Mouse (Mus musculus) kidney, adult 2 months (tissue): Measurements from ENCODE around the gene Xrcc5.

Source experiments
- CTCF ChIP-seq: fragments of 200-500 bp; conservative IDR thresholded peaks from 2 replicates; pipeline ENCODE4 v1.5.1; 2011; ENCODE audit warnings: low read depth, mild to moderate bottlenecking, control low read depth, low read length, moderate library complexity, mixed read lengths; ENCODE audit not compliant: insufficient read depth, insufficient read length
- POLR2A ChIP-seq: fragments of 200-500 bp; IDR thresholded peaks from one replicate; pipeline ENCODE4 v1.6.1; 2011; ENCODE audit warnings: low read depth, low read length, control low read depth

DNA sequence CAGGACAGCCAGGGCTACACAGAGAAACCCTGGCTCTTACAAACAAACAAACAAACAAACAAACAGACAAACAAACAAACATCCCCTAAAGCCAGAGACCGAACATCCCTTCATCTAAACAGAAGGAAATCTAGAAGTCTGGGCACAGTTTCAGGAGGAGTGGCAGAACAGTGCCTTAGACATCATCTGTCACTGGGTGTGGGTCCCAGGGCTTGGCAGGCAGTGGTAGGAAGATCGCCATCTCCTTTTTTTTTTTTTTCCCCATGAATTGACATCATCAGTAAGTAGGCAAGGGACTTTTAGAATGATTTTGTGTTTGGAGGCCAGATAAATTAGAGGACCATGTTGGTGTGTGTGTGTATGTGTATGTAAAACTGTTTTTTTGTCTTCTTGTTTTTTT is 51.0 kb downstream of the Xrcc5 start:
- no peak for TF ChIP-seq CTCF
- no peak for TF ChIP-seq POLR2A
